Mouse (Mus musculus) embryonic facial prominence, embryonic 12.5 days (tissue): ENCODE measurements at regions not wholly inside any gene's neighbourhood (a gene's known extent, or its start where the extent isn't known, plus 50 kb on each side); places are given as distances from the start of the nearest gene placed in this dataset.

Experiments
- ATAC-seq: fragments of 200-750 bp; cut with Nextera tagmentation; 2 replicates; pipeline ENCODE4 v1.8.0; 2017; ENCODE audit not compliant: insufficient number of reproducible peaks, insufficient read depth, low FRiP score, low TSS enrichment
- H3K27ac ChIP-seq: fragments of 300-500 bp; sonication (generic); 2 replicates; pipeline ENCODE4 v1.5.1; 2016; ENCODE audit warnings: mild to moderate bottlenecking
- H3K27me3 ChIP-seq: fragments of 300-500 bp; sonication (generic); 2 replicates; pipeline ENCODE4 v1.6.1; 2016; ENCODE audit warnings: mild to moderate bottlenecking, moderate library complexity
- H3K36me3 ChIP-seq: fragments of 300-500 bp; sonication (generic); 2 replicates; pipeline ENCODE4 v1.6.1; 2016; ENCODE audit warnings: mild to moderate bottlenecking
- H3K4me1 ChIP-seq: fragments of 300-500 bp; sonication (generic); 2 replicates; pipeline ENCODE4 v1.6.1; 2016
- H3K4me2 ChIP-seq: fragments of 300-500 bp; sonication (generic); replicated peaks from 2 replicates; pipeline ENCODE4 v1.6.1; 2016; ENCODE audit warnings: mild to moderate bottlenecking, moderate library complexity
- H3K4me3 ChIP-seq: fragments of 300-500 bp; sonication (generic); 2 replicates; pipeline ENCODE4 v1.5.1; 2016; ENCODE audit warnings: mild to moderate bottlenecking
- H3K9ac ChIP-seq: fragments of 300-500 bp; sonication (generic); 2 replicates; pipeline ENCODE4 v1.6.1; 2016; ENCODE audit warnings: mild to moderate bottlenecking, moderate library complexity
- H3K9me3 ChIP-seq: fragments of 300-500 bp; sonication (generic); 2 replicates; pipeline ENCODE4 v1.6.1; 2016; ENCODE audit warnings: mild to moderate bottlenecking, moderate library complexity
- WGBS: fragments of 180-500 bp; shearing (Covaris S2); methylation state at CpG from one replicate; pipeline ENCODE4 v1.1.7; 2016; 5-methylcytosine and 5-hydroxymethylcytosine counted together

- no peak for ATAC-seq
- Histone ChIP-seq H3K4me3 (no peak overlapping the region), H3K9me3 (no peaks in the 10 kb centered on the region), H3K27ac (no peak overlapping the region), H3K9ac (no peak overlapping the region), H3K4me2 (no peak overlapping the region), H3K27me3 (no peaks in the 10 kb centered on the region), H3K36me3 (no peaks in the 10 kb centered on the region), H3K4me1 (no peaks in the 10 kb centered on the region)
These were observed 1463.3 kb upstream of the Sel1l start for GRCm38 (mm10) chr12:93312214-93312613.

- H3K9me3 ChIP-seq: no peaks in the 10 kb centered on the region
- no peak overlapping the region for H3K27ac ChIP-seq
- no peak overlapping the region for H3K9ac ChIP-seq
- H3K27me3 ChIP-seq: no peaks in the 10 kb centered on the region
- no peak overlapping the region for H3K4me2 ChIP-seq
- H3K36me3 ChIP-seq: no peaks in the 10 kb centered on the region
- ATAC-seq: no peak
- H3K4me3 ChIP-seq: no peak overlapping the region
- no peaks in the 10 kb centered on the region for H3K4me1 ChIP-seq
- 73% methylated on average over 2 of the region's 2 CpGs for whole genome bisulfite sequencing
These were observed 1432.9 kb upstream of the Sel1l start for GRCm38 (mm10) chr12:93281816-93282215.

GRCm38 (mm10) chr12:93273652-93274051, 1424.7 kb upstream of the Sel1l start:
- no peaks in the 10 kb centered on the region for H3K36me3 ChIP-seq
- H3K4me3 ChIP-seq: no peak overlapping the region
- 74% methylated on average over 2 of the region's 2 CpGs for WGBS
- no peaks in the 10 kb centered on the region for H3K9me3 ChIP-seq
- H3K4me1 ChIP-seq: no peaks in the 10 kb centered on the region
- no peaks in the 10 kb centered on the region for H3K27me3 ChIP-seq
- H3K9ac ChIP-seq: no peak overlapping the region
- no peak overlapping the region for H3K4me2 ChIP-seq
- H3K27ac ChIP-seq: no peak overlapping the region
- ATAC-seq: no peak

- H3K36me3 ChIP-seq: no peaks in the 10 kb centered on the region
- no peak for ATAC-seq
- 79% methylated on average over 3 of the region's 3 CpGs for WGBS
These were observed 1381.3 kb upstream of the Sel1l start for GRCm38 (mm10) chr12:93230237-93230636.

DNA sequence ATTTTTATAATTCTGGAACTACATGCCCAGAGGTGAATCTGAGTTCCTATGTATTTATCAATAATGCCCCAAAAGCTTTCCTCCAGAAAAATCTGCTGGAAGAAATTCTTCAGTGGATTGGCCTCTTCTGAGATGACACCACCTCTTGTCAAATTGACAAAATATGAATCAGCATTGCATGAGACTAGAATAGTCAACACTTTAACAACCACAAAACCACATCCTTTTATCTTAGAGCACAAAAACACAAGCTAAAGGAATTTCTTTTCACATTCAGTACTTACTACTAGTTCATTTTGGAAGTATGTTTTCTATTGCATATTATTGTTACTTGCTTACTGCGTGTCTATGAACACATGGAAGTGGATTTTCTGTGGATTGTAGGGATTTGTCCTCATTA, 1377.9 kb upstream of the Sel1l start:
- Histone ChIP-seq H3K27ac (no peak overlapping the region), H3K9ac (no peak overlapping the region), H3K9me3 (no peaks in the 10 kb centered on the region), H3K4me2 (no peak overlapping the region), H3K4me3 (no peak overlapping the region), H3K36me3 (no peaks in the 10 kb centered on the region), H3K4me1 (no peaks in the 10 kb centered on the region), H3K27me3 (no peaks in the 10 kb centered on the region)
- 87% methylated on average over 1 of the region's 1 CpGs for WGBS
- no peak for ATAC-seq

More at GRCm38 (mm10) chr12:93230237-93230636, 1381.3 kb upstream of the Sel1l start:
- Histone ChIP-seq H3K27ac (no peak overlapping the region), H3K4me2 (no peak overlapping the region), H3K27me3 (no peaks in the 10 kb centered on the region), H3K9ac (no peak overlapping the region), H3K4me3 (no peak overlapping the region), H3K4me1 (no peaks in the 10 kb centered on the region), H3K9me3 (no peaks in the 10 kb centered on the region)

- no peaks in the 10 kb centered on the region for H3K4me1 ChIP-seq
- 74% methylated on average over 6 of the region's 6 CpGs for WGBS
These were observed 1372.4 kb upstream of the Sel1l start for GRCm38 (mm10) chr12:93221179-93221922.

DNA sequence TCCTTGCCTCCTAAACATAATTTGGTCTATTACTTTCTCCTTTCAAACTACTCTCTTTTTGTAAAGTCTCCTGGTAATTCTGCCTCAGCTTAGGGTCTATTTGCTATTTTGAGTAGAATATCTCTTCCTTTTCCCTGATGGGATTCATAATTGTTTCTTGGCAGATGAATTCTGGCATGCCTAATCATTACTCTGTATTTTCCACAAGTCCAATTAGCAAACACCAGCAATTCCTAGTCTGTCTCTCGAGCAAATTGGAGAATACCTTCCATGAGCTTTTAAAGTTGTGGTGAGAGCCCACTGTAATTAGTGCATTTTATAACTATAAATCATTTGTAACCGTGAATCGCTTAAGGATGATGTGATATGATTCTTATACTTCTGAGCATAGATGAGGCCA, 1358.6 kb upstream of the Sel1l start:
- H3K4me3 ChIP-seq: no peak overlapping the region
- WGBS: 74% methylated on average over 3 of the region's 3 CpGs
- no peak overlapping the region for H3K4me2 ChIP-seq

More at GRCm38 (mm10) chr12:93221179-93221922, 1372.4 kb upstream of the Sel1l start:
- Histone ChIP-seq H3K4me2 (no peak overlapping the region), H3K9me3 (no peaks in the 10 kb centered on the region), H3K36me3 (no peaks in the 10 kb centered on the region), H3K4me3 (no peak overlapping the region), H3K27ac (no peak overlapping the region), H3K9ac (no peak overlapping the region), H3K27me3 (no peaks in the 10 kb centered on the region)
- no peak for ATAC-seq

DNA sequence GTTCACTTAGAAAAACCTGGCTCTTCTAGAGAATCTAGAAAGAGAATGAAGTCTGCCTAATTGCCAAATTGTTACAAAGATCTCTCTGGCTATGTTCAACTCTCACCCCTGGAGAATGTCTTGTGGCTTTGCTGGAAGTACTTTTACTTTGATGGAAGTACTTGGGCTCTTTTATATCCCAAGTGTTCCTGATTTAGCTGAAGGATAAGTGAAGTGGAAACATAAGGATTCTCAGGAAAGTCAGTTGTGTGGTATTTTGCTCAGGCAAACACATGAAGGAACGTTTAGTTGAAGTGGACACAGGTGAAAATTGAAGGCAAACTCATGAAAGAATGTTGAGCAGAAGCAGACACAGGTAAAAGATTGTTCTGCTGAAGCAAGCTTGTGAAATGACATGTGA, 1340.0 kb upstream of the Sel1l start:
- H3K9me3 ChIP-seq: no peaks in the 10 kb centered on the region
- H3K9ac ChIP-seq: no peak overlapping the region
- no peak for ATAC-seq
- H3K27ac ChIP-seq: no peak overlapping the region
- no peaks in the 10 kb centered on the region for H3K36me3 ChIP-seq
- WGBS: 58% methylated on average over 1 of the region's 1 CpGs
- no peak overlapping the region for H3K4me2 ChIP-seq
- H3K4me1 ChIP-seq: no peaks in the 10 kb centered on the region
- no peak overlapping the region for H3K4me3 ChIP-seq
- H3K27me3 ChIP-seq: no peaks in the 10 kb centered on the region

More for the DNA sequence above, 1358.6 kb upstream of the Sel1l start:
- H3K4me1 ChIP-seq: no peaks in the 10 kb centered on the region
- no peaks in the 10 kb centered on the region for H3K9me3 ChIP-seq
- H3K27me3 ChIP-seq: no peaks in the 10 kb centered on the region
- no peak for ATAC-seq
- no peak overlapping the region for H3K27ac ChIP-seq
- no peaks in the 10 kb centered on the region for H3K36me3 ChIP-seq
- H3K9ac ChIP-seq: no peak overlapping the region

DNA sequence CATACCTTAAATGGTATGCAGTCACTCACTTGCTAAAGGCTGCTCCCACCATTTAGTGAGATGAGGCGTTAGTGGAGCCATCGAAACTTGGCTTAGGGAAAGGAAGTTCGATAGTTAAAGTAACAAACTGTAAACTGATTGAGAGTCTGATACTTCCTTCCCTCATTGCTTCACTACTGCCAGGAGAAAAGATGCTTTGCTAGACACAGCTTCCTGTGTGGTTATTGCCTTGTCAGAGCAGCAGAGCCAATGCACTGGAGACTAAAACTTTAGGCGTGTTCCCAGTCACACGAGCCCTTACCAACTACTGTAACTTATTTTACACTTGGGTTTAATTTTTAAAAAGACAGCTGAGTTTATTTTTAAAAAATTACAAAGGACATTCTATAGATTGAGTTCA, 1324.8 kb upstream of the Sel1l start:
- no peak overlapping the region for H3K27ac ChIP-seq
- H3K4me3 ChIP-seq: no peak overlapping the region
- H3K9ac ChIP-seq: no peak overlapping the region
- ATAC-seq: no peak
- no peaks in the 10 kb centered on the region for H3K9me3 ChIP-seq
- no peak overlapping the region for H3K4me2 ChIP-seq
- no peaks in the 10 kb centered on the region for H3K4me1 ChIP-seq
- 89% methylated on average over 5 of the region's 5 CpGs for WGBS
- H3K27me3 ChIP-seq: no peaks in the 10 kb centered on the region
- H3K36me3 ChIP-seq: no peaks in the 10 kb centered on the region

- no peaks in the 10 kb centered on the region for H3K4me1 ChIP-seq
- H3K27me3 ChIP-seq: no peaks in the 10 kb centered on the region
- no peak for ATAC-seq
- H3K4me2 ChIP-seq: no peak overlapping the region
- WGBS: 91% methylated on average over 4 of the region's 4 CpGs
- H3K36me3 ChIP-seq: no peaks in the 10 kb centered on the region
- no peak overlapping the region for H3K4me3 ChIP-seq
- no peak overlapping the region for H3K27ac ChIP-seq
- H3K9me3 ChIP-seq: no peaks in the 10 kb centered on the region
- no peak overlapping the region for H3K9ac ChIP-seq
These were observed 1311.3 kb upstream of the Sel1l start for GRCm38 (mm10) chr12:93160252-93160651.

DNA sequence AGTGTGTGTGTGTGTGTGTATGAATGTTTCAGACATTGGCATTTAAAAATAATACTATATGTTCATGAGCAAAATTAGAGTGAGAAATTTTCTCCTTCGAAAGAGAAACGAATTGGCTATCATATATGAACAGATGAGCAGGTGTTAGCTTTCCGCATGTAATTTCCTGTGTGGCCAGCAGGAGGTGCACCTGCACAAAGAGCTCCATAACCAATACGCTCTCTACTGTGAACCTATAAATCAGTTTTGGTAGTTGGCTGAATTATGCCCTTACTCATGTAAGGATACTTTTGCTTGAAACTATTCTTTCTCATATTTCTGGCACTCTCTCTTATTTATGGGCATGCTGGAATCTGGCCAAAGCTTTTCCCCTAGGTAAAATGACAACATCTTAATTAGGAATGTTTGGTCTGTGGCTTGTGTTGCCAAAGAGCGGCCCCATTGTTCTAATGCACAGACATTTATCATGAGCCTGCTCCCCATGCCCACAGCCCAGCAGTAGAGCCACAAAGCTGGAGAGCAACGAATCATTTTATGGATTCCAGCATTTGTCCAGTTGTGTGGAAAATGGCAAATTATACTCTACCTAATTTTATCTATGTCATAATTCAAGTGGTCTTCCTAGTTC, 1303.8 kb upstream of the Sel1l start:
- Histone ChIP-seq H3K4me1 (no peaks in the 10 kb centered on the region), H3K9ac (no peak overlapping the region), H3K27me3 (no peaks in the 10 kb centered on the region), H3K4me2 (no peak overlapping the region), H3K27ac (no peak overlapping the region), H3K9me3 (no peaks in the 10 kb centered on the region), H3K4me3 (no peak overlapping the region), H3K36me3 (no peaks in the 10 kb centered on the region)
- 56% methylated on average over 6 of the region's 6 CpGs for WGBS
- no peak for ATAC-seq

GRCm38 (mm10) chr12:93151530-93151929, 1302.6 kb upstream of the Sel1l start:
- Histone ChIP-seq H3K4me3 (no peak overlapping the region), H3K4me1 (no peaks in the 10 kb centered on the region), H3K27me3 (no peaks in the 10 kb centered on the region), H3K36me3 (no peaks in the 10 kb centered on the region), H3K4me2 (no peak overlapping the region), H3K9me3 (no peaks in the 10 kb centered on the region), H3K27ac (no peak overlapping the region), H3K9ac (no peak overlapping the region)
- ATAC-seq: no peak
- WGBS: 74% methylated on average over 7 of the region's 7 CpGs
